Mouse (Mus musculus): ENCODE measurements at regions not wholly inside any gene's neighbourhood (a gene's known extent, or its start where the extent isn't known, plus 50 kb on each side); places are given as distances from the start of the nearest gene placed in this dataset.

- DNase-seq (ENCODE audit: low spot score in 2 of 2) = no peak
These were observed 108.8 kb upstream of the Tgfbr2 start for GRCm38 (mm10) chr9:116283790-116284526.

GRCm38 (mm10) chr9:116281654-116282053 is 106.5 kb upstream of the Tgfbr2 start:
- no peak for DNase-seq (ENCODE audit: low spot score in 2 of 2)

- DNase-seq (ENCODE audit: low spot score in 2 of 2) = no peak
These were observed 105.0 kb upstream of the Tgfbr2 start for GRCm38 (mm10) chr9:116280146-116280545.

- no peak for DNase-seq (ENCODE audit: low spot score in 2 of 2)
These were observed 103.7 kb upstream of the Tgfbr2 start for GRCm38 (mm10) chr9:116278862-116279261.

- DNase-seq (ENCODE audit: low spot score in 2 of 2) = no peak
These were observed 102.6 kb upstream of the Tgfbr2 start for GRCm38 (mm10) chr9:116277736-116278135.

- DNase-seq (ENCODE audit: low spot score in 2 of 2) = no peak
These were observed 101.0 kb upstream of the Tgfbr2 start for GRCm38 (mm10) chr9:116276141-116276540.

- no peak for DNase-seq (ENCODE audit: low spot score in 2 of 2)
These were observed 97.3 kb upstream of the Tgfbr2 start for GRCm38 (mm10) chr9:116272446-116272845.

- DNase-seq (ENCODE audit: low spot score in 2 of 2) = no peak
These were observed 95.3 kb upstream of the Tgfbr2 start for GRCm38 (mm10) chr9:116270417-116270828.

GRCm38 (mm10) chr9:116267411-116267810 is 92.3 kb upstream of the Tgfbr2 start:
- DNase-seq (ENCODE audit: low spot score in 2 of 2) = no peak

- no peak for DNase-seq (ENCODE audit: low spot score in 2 of 2)
These were observed 88.7 kb upstream of the Tgfbr2 start for GRCm38 (mm10) chr9:116263833-116264232.

- DNase-seq (ENCODE audit: low spot score in 2 of 2) = no peak
These were observed 84.4 kb upstream of the Tgfbr2 start for GRCm38 (mm10) chr9:116259569-116259968.

- DNase-seq (ENCODE audit: low spot score in 2 of 2) = no peak
These were observed 78.4 kb upstream of the Tgfbr2 start for GRCm38 (mm10) chr9:116253546-116253945.

- no peak for DNase-seq (ENCODE audit: low spot score in 2 of 2)
These were observed 77.6 kb upstream of the Tgfbr2 start for GRCm38 (mm10) chr9:116252788-116253187.

- DNase-seq (ENCODE audit: low spot score in 2 of 2) = no peak
These were observed 74.6 kb upstream of the Tgfbr2 start for GRCm38 (mm10) chr9:116249791-116250190.

GRCm38 (mm10) chr9:116245136-116245535 is 70.0 kb upstream of the Tgfbr2 start:
- no peak for DNase-seq (ENCODE audit: low spot score in 2 of 2)

- no peak for DNase-seq (ENCODE audit: low spot score in 2 of 2)
These were observed 69.4 kb upstream of the Tgfbr2 start for GRCm38 (mm10) chr9:116244619-116244899.

GRCm38 (mm10) chr9:116243775-116244618 is 68.8 kb upstream of the Tgfbr2 start:
- no peak for DNase-seq (ENCODE audit: low spot score in 2 of 2)

- DNase-seq (ENCODE audit: low spot score in 2 of 2) = no peak
These were observed 66.9 kb upstream of the Tgfbr2 start for GRCm38 (mm10) chr9:116241933-116242526.

- no peak for DNase-seq (ENCODE audit: low spot score in 2 of 2)
These were observed 66.1 kb upstream of the Tgfbr2 start for GRCm38 (mm10) chr9:116241290-116241689.

- DNase-seq (ENCODE audit: low spot score in 2 of 2) = no peak
These were observed 61.7 kb upstream of the Tgfbr2 start for GRCm38 (mm10) chr9:116236836-116237235.

- DNase-seq (ENCODE audit: low spot score in 2 of 2) = no peak
These were observed 59.0 kb upstream of the Tgfbr2 start for GRCm38 (mm10) chr9:116234170-116234569.

GRCm38 (mm10) chr9:116232386-116232785 is 57.2 kb upstream of the Tgfbr2 start:
- DNase-seq (ENCODE audit: low spot score in 2 of 2) = no peak

Data from cerebellum, postnatal 4 days (tissue).